Mouse (Mus musculus): ENCODE measurements at regions not wholly inside any gene's neighbourhood (a gene's known extent, or its start where the extent isn't known, plus 50 kb on each side); places are given as distances from the start of the nearest gene placed in this dataset.

DNA sequence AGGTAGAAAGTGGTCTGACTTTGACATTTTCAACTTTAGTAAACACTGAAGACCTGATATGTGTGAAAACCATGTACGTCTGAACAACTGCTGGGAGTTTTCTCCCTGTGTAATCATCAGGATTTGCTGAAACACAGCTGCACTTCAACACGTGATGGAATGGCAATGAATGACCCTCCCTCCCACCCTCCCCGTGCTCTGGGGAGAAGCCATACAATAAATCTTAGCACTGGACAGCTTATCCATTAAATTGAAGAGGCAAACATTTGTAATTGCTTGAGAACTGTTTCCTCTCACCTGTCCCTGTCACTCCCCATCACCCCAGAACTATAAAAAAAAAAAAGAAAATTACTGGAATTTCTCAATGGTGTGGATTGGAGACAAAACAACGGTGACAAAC lies 159.1 kb downstream of the Calcrl start:
- DNase-seq (ENCODE audit: low spot score in 2 of 2), result no peak

DNA sequence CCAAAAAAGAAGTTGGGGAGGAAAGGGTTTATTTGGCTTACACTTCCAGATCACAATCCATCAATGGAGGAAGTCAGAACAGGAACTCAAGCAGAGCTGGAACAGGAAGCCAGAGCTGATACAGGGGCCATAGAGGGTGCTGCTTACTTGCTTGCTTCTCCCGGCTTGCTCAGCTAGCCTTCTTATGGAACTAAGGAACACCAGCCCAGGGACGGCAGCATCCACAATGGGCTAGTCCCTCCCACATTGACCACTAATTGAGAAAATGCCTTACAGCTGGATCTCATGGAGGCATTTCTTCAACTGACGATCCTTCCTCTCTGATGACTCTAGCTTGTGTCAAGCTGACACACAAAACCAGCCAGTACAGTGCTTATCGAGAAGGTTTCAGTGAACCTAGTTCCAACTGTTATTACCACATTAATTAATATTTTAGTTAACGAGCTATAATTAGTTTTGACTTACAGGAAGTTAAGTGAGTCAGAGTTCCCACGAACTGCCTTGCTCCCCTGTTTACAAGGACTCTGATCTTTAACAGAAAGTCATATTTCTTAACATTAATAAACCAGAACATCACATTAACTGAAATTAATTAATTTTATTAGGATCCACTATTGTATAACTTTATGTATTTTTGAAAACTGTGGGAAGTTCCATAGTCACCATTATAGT lies 158.2 kb downstream of the Calcrl start:
- DNase-seq (ENCODE audit: low spot score in 2 of 2), result no peak

- no peak for DNase-seq (ENCODE audit: low spot score in 2 of 2)
Observed at GRCm38 (mm10) chr2:84274038-84274724, 151.0 kb downstream of the Calcrl start.

DNA sequence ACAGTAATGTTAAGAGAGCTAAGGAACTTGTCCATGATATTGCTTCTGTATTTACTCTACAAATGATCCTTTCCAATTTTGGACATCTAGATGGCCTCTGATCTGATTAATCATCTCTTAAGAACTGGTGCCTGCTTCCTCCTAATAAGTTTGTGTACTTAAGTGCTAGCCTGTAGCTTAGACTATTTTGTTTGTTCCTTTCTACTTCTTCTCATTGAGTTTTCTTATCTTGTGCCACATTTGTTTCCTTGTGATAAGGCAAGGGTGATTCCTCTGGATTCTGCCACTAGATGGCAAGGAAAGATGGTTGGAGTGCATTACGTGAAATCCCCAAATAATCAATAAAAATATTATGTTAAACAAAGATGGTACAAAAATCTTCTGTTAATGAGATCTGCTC lies 148.0 kb downstream of the Calcrl start:
- DNase-seq (ENCODE audit: low spot score in 2 of 2), result no peak

Data from right cerebral cortex, adult 2 months (tissue).